Mouse (Mus musculus) kidney, postnatal 0 days (tissue): ENCODE results near the gene Rbp2. TPM values are rescaled to one million over a fixed set of nuclear protein-coding genes. Genes with fewer than 3 reads are reported as not detected.

ENCODE experiments used
- ATAC-seq: fragments of 200-750 bp; cut with Nextera tagmentation; replicated peaks from 2 replicates; pipeline ENCODE4 v1.8.0; 2017; ENCODE audit warnings: low read depth, moderate number of reproducible peaks, moderate TSS enrichment, moderate library complexity; ENCODE audit not compliant: low FRiP score
- DNase-seq: peaks from one replicate; pipeline ENCODE4 v3.0.0-alpha.2; 2016; ENCODE audit warnings: low spot score
- H3K27ac ChIP-seq: fragments of 300-500 bp; sonication (generic); 2 replicates; pipeline ENCODE4 v1.5.1; 2014; ENCODE audit warnings: mild to moderate bottlenecking
- H3K27me3 ChIP-seq: fragments of 300-500 bp; sonication (generic); 2 replicates; pipeline ENCODE4 v1.6.1; 2014; ENCODE audit warnings: low read length, mixed read lengths; ENCODE audit not compliant: insufficient read depth
- H3K36me3 ChIP-seq: fragments of 300-500 bp; sonication (generic); 2 replicates; pipeline ENCODE4 v1.6.1; 2014; ENCODE audit warnings: low read length, mixed read lengths; ENCODE audit not compliant: insufficient read depth
- H3K4me1 ChIP-seq: fragments of 300-500 bp; sonication (generic); replicated peaks from 2 replicates; pipeline ENCODE4 v1.6.1; 2014; ENCODE audit warnings: antibody characterized with exemption, low read length, mixed read lengths; ENCODE audit not compliant: insufficient read depth
- H3K4me2 ChIP-seq: fragments of 300-500 bp; sonication (generic); 2 replicates; pipeline ENCODE4 v1.6.1; 2014; ENCODE audit warnings: mild to moderate bottlenecking, low read length, moderate library complexity, mixed read lengths
- H3K4me3 ChIP-seq: fragments of 300-500 bp; sonication (generic); replicated peaks from 2 replicates; pipeline ENCODE4 v1.5.1; 2014; ENCODE audit warnings: low read depth, low read length
- H3K9ac ChIP-seq: fragments of 300-500 bp; sonication (generic); 2 replicates; pipeline ENCODE4 v1.6.1; 2014; ENCODE audit warnings: low read depth, low read length
- H3K9me3 ChIP-seq: fragments of 300-500 bp; sonication (generic); replicated peaks from 2 replicates; pipeline ENCODE4 v1.6.1; 2016; ENCODE audit warnings: low read length, inconsistent platforms, mixed read lengths
- CTCF ChIP-seq: IDR thresholded peaks from 2 replicates; pipeline ENCODE4 v1.5.1; 2016; ENCODE audit warnings: antibody characterized with exemption, low read depth, mild to moderate bottlenecking, moderate library complexity
- WGBS: fragments of 180-500 bp; shearing (Covaris S2); extraction: QIAGEN DNeasy Blood & Tissue Kit; methylation state at CpG from one replicate; pipeline ENCODE4 v1.1.7; 2014; 5-methylcytosine and 5-hydroxymethylcytosine counted together
- polyA plus RNA-seq: library from polyadenylated mRNA; unstranded; fragments of >200 nt; fragmentation: Nextera tagmentation; extraction: Ambion mirVana; gene quantifications from 2 replicates; pipeline ENCODE4 v1.2.1, GENCODE M21; 2015

Rbp2 gene
- polyA plus RNA-seq, 1 experiment from 2014 or later, result 3.4 TPM

- H3K4me3 ChIP-seq, result no peak overlapping the region
- ATAC-seq, result no peak
- no peaks in the 10 kb centered on the region for H3K36me3 ChIP-seq
- no peak overlapping the region for H3K9ac ChIP-seq
- DNase-seq, result no peak
- H3K9me3 ChIP-seq, result no peaks in the 10 kb centered on the region
- TF ChIP-seq CTCF, result no peak
- H3K27me3 ChIP-seq, result no peaks in the 10 kb centered on the region
- WGBS, result 89% methylated on average over 6 of the region's 6 CpGs
- H3K27ac ChIP-seq, result no peak overlapping the region
- H3K4me1 ChIP-seq, result no peaks in the 10 kb centered on the region
- no peak overlapping the region for H3K4me2 ChIP-seq
Measured at GRCm38 (mm10) chr9:98510363-98511055, 24.6 kb downstream of the Rbp2 start.

DNA sequence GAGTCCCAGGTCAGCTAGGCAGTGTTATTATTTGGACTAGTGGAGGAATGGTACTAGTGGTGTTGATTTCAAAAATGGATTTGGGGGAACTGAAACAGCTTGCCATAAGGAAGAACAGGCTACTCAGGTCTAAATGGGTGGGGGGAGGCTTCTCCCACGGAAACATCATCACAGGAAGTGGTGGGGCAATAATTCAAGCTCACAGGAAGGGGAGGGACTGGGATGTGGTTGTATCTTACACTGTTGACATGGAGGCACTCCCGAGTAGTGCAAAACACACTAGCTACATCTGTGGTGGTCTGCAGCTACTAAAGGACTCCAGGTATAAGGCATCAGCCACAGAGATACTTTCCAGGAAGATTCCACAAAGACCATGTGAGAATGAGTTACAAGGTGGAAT lies 38.0 kb downstream of the Rbp2 start:
- no peak for DNase-seq
- H3K36me3 ChIP-seq, result no peaks in the 10 kb centered on the region
- 70% methylated on average over 2 of the region's 2 CpGs for WGBS
- H3K9me3 ChIP-seq, result no peaks in the 10 kb centered on the region
- ATAC-seq, result no peak
- H3K4me1 ChIP-seq, result no peaks in the 10 kb centered on the region
- H3K4me2 ChIP-seq, result no peak overlapping the region
- TF ChIP-seq CTCF, result no peak
- H3K27ac ChIP-seq, result no peak overlapping the region
- H3K27me3 ChIP-seq, result no peaks in the 10 kb centered on the region
- no peak overlapping the region for H3K9ac ChIP-seq
- no peak overlapping the region for H3K4me3 ChIP-seq

GRCm38 (mm10) chr9:98524786-98525542 lies 39.0 kb downstream of the Rbp2 start:
- 74% methylated on average over 7 of the region's 7 CpGs for WGBS
- Histone ChIP-seq H3K27me3 (no peaks in the 10 kb centered on the region), H3K4me3 (no peak overlapping the region), H3K4me1 (no peaks in the 10 kb centered on the region), H3K36me3 (no peaks in the 10 kb centered on the region), H3K4me2 (no peak overlapping the region), H3K9me3 (no peaks in the 10 kb centered on the region), H3K27ac (no peak overlapping the region), H3K9ac (no peak overlapping the region)
- DNase-seq (no peak), ATAC-seq (no peak)
- no peak for TF ChIP-seq CTCF

DNA sequence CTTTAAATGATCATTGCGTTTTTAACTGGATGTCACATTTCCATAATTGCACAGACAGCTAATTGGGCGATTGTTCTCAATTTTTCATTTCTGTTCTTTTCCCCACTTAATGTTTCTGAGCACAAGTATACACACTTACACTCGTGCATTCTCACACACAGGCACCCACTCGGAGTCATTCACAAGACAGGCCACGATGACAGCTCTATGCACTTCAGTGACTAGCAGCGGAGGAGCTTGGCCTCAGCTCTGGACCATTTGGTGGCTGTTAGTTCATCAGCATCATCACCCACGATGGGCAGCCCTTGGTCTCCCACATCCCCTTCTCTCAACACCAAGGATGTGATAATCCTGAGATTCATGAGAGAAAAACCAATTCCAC lies 39.6 kb downstream of the Rbp2 start:
- ATAC-seq (no peak), DNase-seq (no peak)
- H3K36me3 ChIP-seq, result no peaks in the 10 kb centered on the region
- H3K9ac ChIP-seq, result no peak overlapping the region
- no peak overlapping the region for H3K4me3 ChIP-seq
- H3K9me3 ChIP-seq, result no peaks in the 10 kb centered on the region
- no peak overlapping the region for H3K27ac ChIP-seq
- no peaks in the 10 kb centered on the region for H3K4me1 ChIP-seq
- no peak for TF ChIP-seq CTCF
- WGBS, result 55% methylated on average over 7 of the region's 7 CpGs
- H3K4me2 ChIP-seq, result no peak overlapping the region
- no peaks in the 10 kb centered on the region for H3K27me3 ChIP-seq

DNA sequence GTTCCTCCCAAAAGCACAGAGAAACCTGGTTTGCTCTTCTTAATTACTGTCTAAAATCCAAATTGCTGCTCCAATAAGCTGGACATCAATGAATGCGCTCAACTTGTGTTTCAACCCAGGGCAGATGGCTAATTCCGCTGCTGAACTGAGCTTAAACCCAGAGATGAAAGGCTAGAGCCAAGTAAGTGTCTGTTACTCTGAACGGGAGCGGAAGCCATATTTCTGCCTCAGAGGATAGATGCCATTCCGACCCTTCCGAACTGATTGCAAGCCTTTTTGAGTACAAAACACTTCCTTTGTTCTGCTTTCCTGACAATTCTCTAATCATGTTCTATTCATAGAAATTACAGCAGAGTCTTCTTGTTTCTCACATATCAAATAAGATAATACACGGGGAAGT lies 41.3 kb downstream of the Rbp2 start:
- H3K4me2 ChIP-seq, result no peak overlapping the region
- no peak overlapping the region for H3K4me3 ChIP-seq
- no peak overlapping the region for H3K9ac ChIP-seq
- TF ChIP-seq CTCF, result no peak
- no peaks in the 10 kb centered on the region for H3K36me3 ChIP-seq
- DNase-seq (peak; percentile 59), ATAC-seq (no peak)
- no peaks in the 10 kb centered on the region for H3K27me3 ChIP-seq
- H3K9me3 ChIP-seq, result no peaks in the 10 kb centered on the region
- WGBS, result 37% methylated on average over 7 of the region's 7 CpGs
- H3K27ac ChIP-seq, result no peak overlapping the region
- H3K4me1 ChIP-seq, result no peaks in the 10 kb centered on the region

GRCm38 (mm10) chr9:98529776-98530175 lies 43.9 kb downstream of the Rbp2 start:
- Histone ChIP-seq H3K4me2 (no peak overlapping the region), H3K9me3 (no peaks in the 10 kb centered on the region), H3K36me3 (no peaks in the 10 kb centered on the region), H3K4me3 (no peak overlapping the region), H3K27me3 (no peaks in the 10 kb centered on the region), H3K27ac (no peak overlapping the region), H3K4me1 (no peaks in the 10 kb centered on the region), H3K9ac (no peak overlapping the region)
- no peak for TF ChIP-seq CTCF
- ATAC-seq (no peak), DNase-seq (no peak)
- 66% methylated on average over 4 of the region's 4 CpGs for WGBS
